Mouse (Mus musculus): ENCODE results near the gene Asb8.

Gene Asb8

DNA sequence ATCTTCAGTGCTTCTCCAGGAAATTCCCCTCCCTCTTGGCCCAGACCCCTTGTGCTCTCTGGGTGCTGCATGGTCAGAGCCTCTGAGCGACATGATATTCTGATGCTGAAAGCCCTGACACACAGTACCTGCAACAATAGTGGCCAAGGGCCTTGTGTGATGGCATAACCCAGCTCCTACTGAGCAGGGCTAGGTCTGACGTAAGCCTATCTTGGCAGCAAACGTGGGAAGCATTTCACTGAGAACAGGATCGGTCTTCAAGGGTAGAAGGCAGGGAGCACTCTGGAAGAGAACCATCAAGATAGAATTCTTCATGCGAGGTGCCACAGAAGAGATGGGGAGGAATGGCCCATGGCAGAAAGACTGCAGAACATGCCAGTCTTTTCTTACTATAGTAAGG, at the start of gene Asb8:
Gene Asb8 (minus strand): TSS at position 101 of the 400 bp plus-strand sequence.
- Histone ChIP-seq H3K27me3 (ENCODE audit: control insufficient read depth, insufficient read depth, low read length, poor library complexity, severe bottlenecking) (peaks cover 5% of the 10 kb centered on the region; the same call in 1 of the 2 replicates), H3K36me3 (ENCODE audit: control insufficient read depth, insufficient read depth, low read length, poor library complexity, severe bottlenecking) (no peaks in the 10 kb centered on the region)
- DNase-seq (ENCODE audit: low read depth, low spot score) = no peak

DNA sequence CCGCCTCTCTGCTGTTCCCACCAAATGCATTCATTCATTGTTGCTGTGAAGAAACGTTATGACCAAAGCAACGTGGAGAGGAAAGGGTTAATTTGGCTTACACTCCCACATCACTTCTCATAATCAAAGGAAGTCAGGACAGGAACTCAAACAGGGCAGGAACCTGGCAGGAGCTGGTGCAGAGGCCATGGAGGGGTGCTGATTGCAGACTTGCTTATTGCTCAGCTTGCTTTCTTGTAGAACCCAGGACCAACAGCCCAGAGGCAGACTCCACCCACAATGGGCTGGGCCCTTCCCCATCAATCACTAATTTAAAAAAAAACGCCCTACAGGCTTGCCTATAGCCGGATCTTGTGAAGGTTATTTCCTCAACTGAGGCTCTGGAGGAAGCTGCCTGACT, 48.7 kb upstream of the Asb8 start:
- Histone ChIP-seq H3K36me3 (ENCODE audit: control insufficient read depth, insufficient read depth, low read length, poor library complexity, severe bottlenecking) (no peaks in the 10 kb centered on the region), H3K27me3 (ENCODE audit: control insufficient read depth, insufficient read depth, low read length, poor library complexity, severe bottlenecking) (no peaks in the 10 kb centered on the region; the same call in 1 of the 2 replicates)
- DNase-seq (ENCODE audit: low read depth, low spot score) = no peak

DNA sequence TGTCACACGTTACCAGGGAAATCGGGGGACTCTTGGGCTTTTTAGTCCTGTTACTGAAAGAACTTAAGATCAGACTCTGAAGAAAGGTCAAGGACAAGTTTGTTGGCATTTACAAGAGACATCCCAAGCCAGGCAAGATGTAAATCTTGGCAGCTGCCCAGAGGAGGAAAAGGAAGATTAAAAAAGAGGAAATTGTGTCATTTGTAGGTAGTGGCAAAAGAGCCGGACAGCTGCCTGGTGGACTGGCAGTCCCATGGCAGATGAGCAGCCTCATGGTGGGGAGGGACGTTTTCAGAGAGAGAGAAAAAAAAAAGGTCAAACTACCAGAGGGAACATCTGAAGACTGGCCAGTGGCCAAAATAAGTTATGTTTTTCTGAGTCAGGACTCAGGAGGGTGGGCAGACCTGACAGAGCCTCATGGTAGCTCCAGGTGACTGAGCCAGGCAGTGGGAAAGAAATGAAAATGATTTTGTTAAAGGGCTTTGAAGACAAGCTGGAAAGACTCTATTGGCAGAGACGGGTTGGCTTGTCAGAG, 48.0 kb upstream of the Asb8 start:
- DNase-seq (ENCODE audit: low read depth, low spot score) = no peak
- Histone ChIP-seq H3K36me3 (ENCODE audit: control insufficient read depth, insufficient read depth, low read length, poor library complexity, severe bottlenecking) (no peaks in the 10 kb centered on the region), H3K27me3 (ENCODE audit: control insufficient read depth, insufficient read depth, low read length, poor library complexity, severe bottlenecking) (no peaks in the 10 kb centered on the region; the same call in 1 of the 2 replicates)

DNA sequence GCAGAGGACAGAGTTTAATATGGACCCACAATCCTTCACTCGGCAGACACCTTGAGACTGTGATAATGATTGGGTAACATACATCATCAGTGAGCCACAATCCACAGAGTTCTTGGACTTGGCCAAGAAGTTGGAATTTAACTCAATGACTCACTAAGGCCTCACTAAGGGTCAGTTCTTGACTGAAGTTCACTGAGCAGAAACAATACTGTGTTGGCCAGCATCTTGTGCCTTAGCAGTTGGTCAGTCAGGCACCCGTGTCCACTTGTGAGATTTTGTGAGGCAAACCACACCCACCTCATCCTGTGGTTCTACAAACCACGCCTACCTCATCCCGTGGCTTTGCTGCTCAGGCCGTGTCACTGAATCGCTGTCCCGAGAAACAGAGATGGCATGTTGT, 44.3 kb upstream of the Asb8 start:
- DNase-seq (ENCODE audit: low read depth, low spot score) = no peak

DNA sequence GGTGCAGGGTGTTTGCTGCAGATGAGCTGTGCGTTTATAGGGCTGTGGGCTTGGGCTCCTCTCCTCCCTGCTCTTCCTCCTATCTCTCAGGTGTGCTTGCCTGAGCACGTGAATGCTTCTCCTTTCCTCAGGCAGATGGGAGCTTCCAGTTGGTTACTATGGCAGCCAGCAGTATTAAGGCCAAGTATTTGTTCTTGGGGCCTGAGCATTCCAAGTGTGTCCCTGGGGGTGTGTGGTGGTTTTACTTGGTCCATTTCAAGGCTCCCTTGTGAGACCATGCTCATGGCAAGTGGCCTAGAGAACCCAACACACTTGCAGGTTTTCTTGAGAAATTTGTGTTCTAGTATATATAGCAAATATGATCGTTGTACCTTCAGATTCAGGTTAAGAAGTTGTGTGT, 30.0 kb upstream of the Asb8 start, which contains the start of gene Olfr288:
Gene Olfr288 (minus strand): TSS at position 101 of the 400 bp plus-strand sequence.
- H3K27me3 ChIP-seq (ENCODE audit: control insufficient read depth, insufficient read depth, low read length, poor library complexity, severe bottlenecking) = no peaks in the 10 kb centered on the region
- H3K36me3 ChIP-seq (ENCODE audit: control insufficient read depth, insufficient read depth, low read length, poor library complexity, severe bottlenecking) = no peaks in the 10 kb centered on the region
- DNase-seq (ENCODE audit: low read depth, low spot score) = no peak

More for the DNA sequence above, 44.3 kb upstream of the Asb8 start:
- Histone ChIP-seq H3K27me3 (ENCODE audit: control insufficient read depth, insufficient read depth, low read length, poor library complexity, severe bottlenecking) (no peaks in the 10 kb centered on the region), H3K36me3 (ENCODE audit: control insufficient read depth, insufficient read depth, low read length, poor library complexity, severe bottlenecking) (no peaks in the 10 kb centered on the region)

DNA sequence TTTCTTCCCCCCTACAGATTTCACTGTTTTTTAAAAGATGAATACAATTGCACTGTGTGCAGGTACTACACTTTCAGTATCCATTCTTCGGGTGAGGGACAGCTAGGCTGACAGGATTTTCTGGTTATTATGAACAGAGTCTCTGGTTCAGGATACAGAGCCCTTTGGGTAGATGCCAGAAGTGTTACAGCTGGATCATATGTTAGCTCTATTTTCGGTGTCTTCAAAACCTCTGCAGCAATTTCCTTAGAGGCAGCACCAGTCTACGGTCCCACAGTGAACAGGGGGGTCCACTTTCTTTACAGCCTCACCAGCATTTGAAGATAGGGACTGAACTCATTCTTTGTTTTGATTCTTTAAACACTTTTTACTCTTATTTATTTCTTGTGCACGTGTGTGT, 19.0 kb upstream of the Asb8 start:
- Histone ChIP-seq H3K27me3 (ENCODE audit: control insufficient read depth, insufficient read depth, low read length, poor library complexity, severe bottlenecking) (no peaks in the 10 kb centered on the region), H3K36me3 (ENCODE audit: control insufficient read depth, insufficient read depth, low read length, poor library complexity, severe bottlenecking) (no peaks in the 10 kb centered on the region)
- DNase-seq (ENCODE audit: low read depth, low spot score) = no peak

GRCm38 (mm10) chr15:98181856-98182570, 16.6 kb upstream of the Asb8 start:
- no peak for DNase-seq (ENCODE audit: low read depth, low spot score)
- H3K36me3 ChIP-seq (ENCODE audit: control insufficient read depth, insufficient read depth, low read length, poor library complexity, severe bottlenecking) = no peaks in the 10 kb centered on the region

GRCm38 (mm10) chr15:98181132-98181711, 15.8 kb upstream of the Asb8 start:
- H3K36me3 ChIP-seq (ENCODE audit: control insufficient read depth, insufficient read depth, low read length, poor library complexity, severe bottlenecking) = no peaks in the 10 kb centered on the region
- H3K27me3 ChIP-seq (ENCODE audit: control insufficient read depth, insufficient read depth, low read length, poor library complexity, severe bottlenecking) = no peaks in the 10 kb centered on the region
- DNase-seq (ENCODE audit: low read depth, low spot score) = peak; percentile 86

More at GRCm38 (mm10) chr15:98181856-98182570, 16.6 kb upstream of the Asb8 start:
- no peaks in the 10 kb centered on the region for H3K27me3 ChIP-seq (ENCODE audit: control insufficient read depth, insufficient read depth, low read length, poor library complexity, severe bottlenecking)

- DNase-seq (ENCODE audit: low read depth, low spot score) = no peak
- Histone ChIP-seq H3K36me3 (ENCODE audit: control insufficient read depth, insufficient read depth, low read length, poor library complexity, severe bottlenecking) (no peaks in the 10 kb centered on the region), H3K27me3 (ENCODE audit: control insufficient read depth, insufficient read depth, low read length, poor library complexity, severe bottlenecking) (no peaks in the 10 kb centered on the region)
Measured at GRCm38 (mm10) chr15:98180567-98181131, 15.2 kb upstream of the Asb8 start.

- H3K36me3 ChIP-seq (ENCODE audit: control insufficient read depth, insufficient read depth, low read length, poor library complexity, severe bottlenecking) = no peaks in the 10 kb centered on the region
- H3K27me3 ChIP-seq (ENCODE audit: control insufficient read depth, insufficient read depth, low read length, poor library complexity, severe bottlenecking) = no peaks in the 10 kb centered on the region
- no peak for DNase-seq (ENCODE audit: low read depth, low spot score)
Measured at GRCm38 (mm10) chr15:98177320-98177719, 11.9 kb upstream of the Asb8 start.

GRCm38 (mm10) chr15:98173821-98174220, 8.4 kb upstream of the Asb8 start:
- DNase-seq (ENCODE audit: low read depth, low spot score) = peak; percentile 58
- H3K36me3 ChIP-seq (ENCODE audit: control insufficient read depth, insufficient read depth, low read length, poor library complexity, severe bottlenecking) = no peaks in the 10 kb centered on the region
- H3K27me3 ChIP-seq (ENCODE audit: control insufficient read depth, insufficient read depth, low read length, poor library complexity, severe bottlenecking) = no peaks in the 10 kb centered on the region

DNA sequence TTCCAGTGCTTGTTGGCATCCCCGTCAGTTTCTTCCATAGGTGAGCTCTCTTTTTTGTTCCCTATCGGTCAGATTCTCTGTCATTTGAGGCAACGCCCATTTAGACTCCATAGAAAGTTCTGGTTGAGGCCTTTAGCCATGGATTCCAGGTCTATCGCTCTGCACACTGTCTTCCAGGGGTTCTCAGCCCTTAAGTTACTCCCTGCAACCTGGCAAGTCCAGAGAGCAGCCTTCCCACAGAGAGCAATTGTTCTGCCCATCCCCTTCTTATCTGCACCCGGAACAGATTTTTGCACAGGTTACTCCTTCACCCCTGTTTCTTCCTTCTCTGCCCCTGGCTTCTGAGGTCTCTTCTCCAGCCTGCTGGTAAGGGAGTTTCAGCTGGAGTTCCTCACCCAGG, 6.7 kb upstream of the Asb8 start:
- peaks cover 5% of the 10 kb centered on the region; the same call in 1 of the 2 replicates for H3K27me3 ChIP-seq (ENCODE audit: control insufficient read depth, insufficient read depth, low read length, poor library complexity, severe bottlenecking)
- H3K36me3 ChIP-seq (ENCODE audit: control insufficient read depth, insufficient read depth, low read length, poor library complexity, severe bottlenecking) = no peaks in the 10 kb centered on the region
- no peak for DNase-seq (ENCODE audit: low read depth, low spot score)

DNA sequence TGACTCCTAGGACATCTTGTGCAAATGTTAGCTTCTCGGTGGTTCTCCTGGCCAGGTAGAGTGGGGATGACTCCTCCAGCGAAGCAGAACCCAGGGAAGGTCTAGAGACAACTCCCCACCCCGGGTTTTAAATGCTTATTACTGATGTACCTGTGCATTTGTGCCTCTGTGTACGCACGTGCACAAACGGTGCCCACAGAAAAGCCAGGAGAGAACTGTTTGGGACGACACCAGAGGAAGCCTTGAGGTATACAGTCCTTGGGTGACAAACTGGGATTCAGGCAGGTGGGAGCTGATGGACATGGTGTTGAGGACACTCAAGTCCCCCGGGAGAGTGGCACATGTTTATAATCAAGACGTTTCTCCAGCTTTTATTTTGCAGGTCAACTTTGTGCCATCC, 5.5 kb upstream of the Asb8 start:
- DNase-seq (ENCODE audit: low read depth, low spot score) = no peak

GRCm38 (mm10) chr15:98170365-98170764, 4.9 kb upstream of the Asb8 start:
- peaks cover 5% of the 10 kb centered on the region; the same call in 1 of the 2 replicates for H3K27me3 ChIP-seq (ENCODE audit: control insufficient read depth, insufficient read depth, low read length, poor library complexity, severe bottlenecking)
- peak; percentile 66 for DNase-seq (ENCODE audit: low read depth, low spot score)
- no peaks in the 10 kb centered on the region for H3K36me3 ChIP-seq (ENCODE audit: control insufficient read depth, insufficient read depth, low read length, poor library complexity, severe bottlenecking)

More for the DNA sequence above, 5.5 kb upstream of the Asb8 start:
- no peaks in the 10 kb centered on the region for H3K36me3 ChIP-seq (ENCODE audit: control insufficient read depth, insufficient read depth, low read length, poor library complexity, severe bottlenecking)
- peaks cover 5% of the 10 kb centered on the region; the same call in 1 of the 2 replicates for H3K27me3 ChIP-seq (ENCODE audit: control insufficient read depth, insufficient read depth, low read length, poor library complexity, severe bottlenecking)

DNA sequence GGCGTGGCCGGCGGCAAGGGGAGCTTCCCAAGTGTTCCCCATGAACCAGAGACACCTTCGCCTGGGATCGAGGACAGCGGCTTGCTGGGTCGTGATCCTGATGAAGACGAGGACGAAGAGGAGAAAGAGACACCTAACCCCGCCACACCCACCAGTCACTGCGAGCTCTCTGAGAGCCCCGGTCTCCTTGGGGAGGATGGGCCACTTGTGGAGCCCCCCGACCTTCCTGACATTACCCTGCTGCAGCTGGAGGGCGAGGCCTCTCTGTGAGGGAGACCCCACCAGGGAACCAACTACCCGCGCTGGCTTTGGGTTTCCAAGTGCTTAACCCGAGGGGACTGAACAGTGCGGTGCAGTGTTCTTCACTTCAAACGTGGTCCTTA, 3.2 kb upstream of the Asb8 start:
- DNase-seq (ENCODE audit: low read depth, low spot score) = no peak
- H3K36me3 ChIP-seq (ENCODE audit: control insufficient read depth, insufficient read depth, low read length, poor library complexity, severe bottlenecking) = no peaks in the 10 kb centered on the region

More for the DNA sequence above, 3.2 kb upstream of the Asb8 start:
- peaks cover 5% of the 10 kb centered on the region; the same call in 1 of the 2 replicates for H3K27me3 ChIP-seq (ENCODE audit: control insufficient read depth, insufficient read depth, low read length, poor library complexity, severe bottlenecking)
